Mouse (Mus musculus) liver, adult (tissue): ENCODE measurements at regions not wholly inside any gene's neighbourhood (a gene's known extent, or its start where the extent isn't known, plus 50 kb on each side); places are given as distances from the start of the nearest gene placed in this dataset.

Source experiments
- GATA4 ChIP-seq: IDR thresholded peaks from 2 replicates; pipeline ENCODE4 v1.6.1; 2014; ENCODE audit warnings: mild to moderate bottlenecking, low read length; ENCODE audit not compliant: insufficient replicate concordance

DNA sequence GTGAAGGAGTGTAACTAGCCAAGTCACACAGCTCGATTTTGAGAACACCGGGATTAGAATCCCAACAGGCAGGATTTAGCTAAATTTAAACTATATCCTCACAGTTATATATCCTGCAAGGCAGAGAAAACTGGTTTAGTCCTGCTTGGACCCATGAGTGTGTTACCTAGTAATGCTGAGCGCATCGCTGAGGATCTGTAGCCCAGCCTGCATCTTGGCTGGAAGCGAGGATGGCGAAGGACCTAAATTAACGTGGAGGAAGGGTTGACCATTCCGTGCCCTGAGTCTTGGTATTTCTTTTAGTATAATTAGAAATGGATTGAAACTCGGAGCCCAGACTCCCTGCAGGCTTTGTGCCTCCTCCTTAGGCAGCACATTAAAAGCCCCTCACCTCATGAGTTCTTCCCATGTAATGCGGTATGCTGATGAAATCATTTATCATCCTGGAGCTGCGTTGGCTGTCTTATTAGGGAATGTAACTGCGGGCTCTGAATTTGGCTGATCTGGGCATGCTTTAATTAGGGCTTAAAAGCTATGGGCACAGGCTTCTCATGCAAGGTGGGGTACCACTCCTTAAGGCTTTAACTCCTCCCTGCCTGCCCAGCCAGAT lies 110.1 kb downstream of the Ackr3 start:
- no peak for TF ChIP-seq GATA4

DNA sequence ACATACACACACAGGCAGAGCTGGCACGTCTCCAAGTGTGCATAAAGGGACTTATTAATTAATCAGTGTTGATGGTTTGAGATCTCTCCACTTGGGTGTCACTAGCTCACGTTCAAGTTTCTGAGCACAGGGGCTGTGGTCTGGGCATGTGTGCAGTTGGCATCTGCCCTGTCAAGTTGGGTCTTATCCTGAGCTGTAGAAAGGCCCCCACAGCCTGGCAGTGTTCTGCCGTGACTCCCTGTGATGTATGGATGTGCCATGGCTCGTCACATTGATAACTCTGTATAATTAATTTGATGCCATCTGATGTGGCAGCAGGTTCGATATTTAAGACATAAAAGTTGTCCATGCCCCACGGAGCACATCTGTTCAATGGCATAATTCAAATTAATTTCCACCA lies 114.1 kb downstream of the Ackr3 start:
- no peak for TF ChIP-seq GATA4

DNA sequence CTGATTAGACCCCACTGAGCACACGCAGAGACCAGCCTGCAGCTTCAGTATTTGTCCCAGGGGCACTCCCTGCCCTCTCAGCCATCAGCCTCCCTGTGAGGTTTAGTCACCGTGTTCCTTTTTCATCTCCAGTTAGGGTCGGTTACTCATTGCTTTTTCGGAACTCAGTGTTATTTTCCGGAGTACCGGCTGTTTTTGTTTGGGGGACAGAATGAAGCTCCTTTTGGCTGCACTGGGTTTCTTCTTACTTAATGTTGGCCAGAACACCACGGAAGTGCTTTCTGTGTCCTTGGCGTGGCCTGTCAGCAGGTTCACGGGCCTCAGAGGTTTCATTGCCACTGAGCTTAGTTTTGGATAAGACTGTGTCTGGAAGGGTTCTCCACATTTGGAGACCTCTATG lies 114.7 kb downstream of the Ackr3 start:
- no peak for TF ChIP-seq GATA4

DNA sequence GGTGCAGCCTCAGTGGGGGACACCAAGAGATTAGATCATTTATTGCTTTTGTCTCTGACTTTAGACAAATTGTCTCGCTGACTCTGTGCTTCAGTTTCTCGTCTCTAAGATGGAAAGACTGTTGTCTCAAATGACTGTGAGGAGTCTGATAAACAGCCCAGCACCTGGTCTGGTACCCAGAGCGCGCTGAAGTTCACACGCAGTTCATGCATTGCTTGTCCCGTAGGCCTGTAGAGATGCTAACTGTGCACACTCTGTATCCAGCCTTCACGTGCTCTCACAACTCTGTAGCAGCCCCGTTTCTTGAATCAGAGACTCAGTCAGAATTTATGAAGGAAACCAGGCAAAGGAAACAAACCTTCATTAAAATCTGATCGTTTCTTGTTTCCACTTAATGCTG lies 116.7 kb downstream of the Ackr3 start:
- no peak for TF ChIP-seq GATA4

DNA sequence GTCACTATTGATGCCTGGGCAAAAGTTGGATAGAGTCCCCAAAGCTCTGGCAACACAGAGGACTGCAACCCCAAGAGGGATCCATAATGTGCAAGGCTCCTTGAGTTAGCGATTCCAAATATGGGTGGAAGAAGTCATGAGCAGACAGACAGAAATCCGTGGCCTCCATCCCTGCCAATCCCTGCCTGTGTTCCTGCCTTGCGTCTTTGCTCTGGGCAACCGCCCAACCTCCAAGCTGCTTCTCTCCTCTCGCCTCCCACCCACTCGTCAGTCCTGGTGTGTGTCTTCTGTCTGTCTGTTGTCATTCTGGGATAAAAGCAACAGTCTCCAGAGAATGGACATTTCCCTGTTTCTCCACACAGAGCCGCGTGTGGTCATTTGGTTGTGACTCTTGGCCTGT lies 117.7 kb downstream of the Ackr3 start:
- TF ChIP-seq GATA4 = no peak

DNA sequence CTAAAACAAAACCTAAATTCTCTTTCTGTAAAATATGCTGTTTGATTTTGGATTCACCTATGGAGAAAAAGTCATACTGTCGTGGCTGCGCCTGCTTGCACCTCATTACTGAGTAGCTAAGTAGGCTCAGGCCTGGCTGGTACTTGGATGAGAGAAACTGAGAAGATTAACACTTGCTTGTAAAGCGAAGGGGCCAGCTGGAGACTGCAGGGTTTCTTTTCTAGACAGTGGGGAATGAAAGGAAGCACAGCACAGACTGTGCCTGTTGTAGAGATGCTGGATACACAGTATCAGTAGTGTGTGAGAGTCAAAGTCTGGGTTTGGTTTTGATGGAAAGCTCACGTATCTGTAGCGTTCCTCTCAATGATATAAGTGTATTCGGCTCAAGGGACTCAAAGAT lies 123.5 kb downstream of the Ackr3 start:
- TF ChIP-seq GATA4 = no peak

DNA sequence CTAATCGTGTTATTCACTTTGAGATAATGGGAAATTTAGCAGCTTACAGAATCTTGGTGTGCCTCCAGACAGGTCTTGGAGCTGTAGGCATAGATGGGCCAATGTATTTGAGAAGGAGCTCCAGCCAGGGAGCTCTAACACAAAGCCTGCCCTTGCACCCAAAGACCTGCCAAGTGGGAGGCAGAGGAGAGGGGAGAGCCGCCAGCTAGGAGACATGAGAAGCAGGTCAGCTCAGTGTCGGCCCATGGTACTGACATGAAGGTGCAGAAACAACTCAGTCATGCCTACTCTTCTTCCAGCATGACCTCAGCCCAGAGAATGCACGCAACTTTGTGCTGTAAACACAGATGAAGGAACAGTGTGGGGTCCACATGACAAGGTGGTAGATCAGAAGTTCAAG lies 128.8 kb downstream of the Ackr3 start:
- no peak for TF ChIP-seq GATA4

DNA sequence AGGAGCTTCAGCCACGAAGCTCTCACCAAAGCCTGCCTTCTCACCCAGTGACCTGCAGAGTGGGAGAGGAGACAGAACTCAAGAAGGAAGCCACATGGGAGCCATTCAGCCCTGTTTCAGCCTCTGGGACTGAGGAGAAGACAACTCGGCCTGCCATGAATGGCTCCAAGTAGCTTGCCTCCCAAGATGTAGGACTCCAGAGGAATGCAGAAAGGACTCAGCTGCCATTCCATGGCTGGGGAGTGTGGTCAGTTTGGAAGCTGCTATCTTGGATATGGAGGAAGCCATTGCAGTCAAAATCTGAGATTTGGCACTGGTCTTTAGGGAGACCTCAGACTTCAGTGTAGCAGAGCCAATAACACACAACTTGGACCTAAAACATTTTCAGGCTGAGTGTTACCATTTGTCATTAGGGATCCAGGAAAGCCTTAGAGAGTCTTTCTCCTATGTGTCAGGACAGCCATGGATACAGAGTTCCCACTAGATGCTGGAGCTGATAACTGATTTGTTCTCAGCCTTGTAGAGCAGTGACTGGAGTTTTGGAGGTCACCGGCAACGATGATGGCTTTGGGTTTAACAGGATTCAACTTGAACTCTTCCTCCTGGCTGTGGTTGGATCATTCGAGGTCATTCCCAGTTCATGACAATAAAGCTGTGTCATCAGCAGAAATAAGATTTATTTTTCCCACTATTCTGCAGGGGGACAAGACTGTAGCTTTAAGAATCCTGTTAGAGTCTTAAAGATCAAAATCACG lies 130.1 kb downstream of the Ackr3 start:
- TF ChIP-seq GATA4 = no peak

DNA sequence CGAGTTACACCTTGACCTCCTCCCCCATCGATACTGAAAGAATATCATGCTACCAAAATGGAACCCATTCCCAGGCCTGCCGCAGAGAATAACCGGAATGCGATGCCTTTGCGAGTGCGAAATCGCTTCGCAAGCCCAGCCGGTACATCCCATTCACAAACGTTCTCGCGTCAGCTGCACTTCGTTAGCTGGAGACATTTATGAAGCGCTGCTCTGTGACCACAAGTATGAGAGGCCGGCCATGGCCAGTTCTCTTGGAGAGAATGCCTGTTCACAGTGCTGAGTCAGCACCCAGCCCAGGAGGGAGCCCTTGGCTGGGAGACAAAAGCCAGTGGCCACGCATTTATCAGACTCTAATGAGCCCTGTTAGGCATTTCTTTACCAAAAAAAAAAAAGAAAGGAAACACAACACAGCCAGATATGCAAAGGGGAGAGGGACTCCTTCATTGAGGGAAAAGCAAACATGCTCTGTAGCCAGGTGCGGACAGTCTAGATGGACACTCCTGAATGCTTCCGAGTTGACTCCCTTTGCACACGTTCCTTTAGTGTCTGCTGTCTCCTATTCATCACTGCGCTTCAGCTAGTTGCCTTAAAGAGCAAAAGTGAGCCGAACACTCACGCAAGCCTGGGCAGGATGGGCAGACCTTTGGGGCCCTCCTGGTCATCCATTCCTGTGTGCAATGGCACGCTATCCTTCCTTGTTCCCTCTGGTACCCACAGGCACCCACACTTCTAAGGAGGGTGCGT lies 131.4 kb downstream of the Ackr3 start:
- TF ChIP-seq GATA4 = no peak

DNA sequence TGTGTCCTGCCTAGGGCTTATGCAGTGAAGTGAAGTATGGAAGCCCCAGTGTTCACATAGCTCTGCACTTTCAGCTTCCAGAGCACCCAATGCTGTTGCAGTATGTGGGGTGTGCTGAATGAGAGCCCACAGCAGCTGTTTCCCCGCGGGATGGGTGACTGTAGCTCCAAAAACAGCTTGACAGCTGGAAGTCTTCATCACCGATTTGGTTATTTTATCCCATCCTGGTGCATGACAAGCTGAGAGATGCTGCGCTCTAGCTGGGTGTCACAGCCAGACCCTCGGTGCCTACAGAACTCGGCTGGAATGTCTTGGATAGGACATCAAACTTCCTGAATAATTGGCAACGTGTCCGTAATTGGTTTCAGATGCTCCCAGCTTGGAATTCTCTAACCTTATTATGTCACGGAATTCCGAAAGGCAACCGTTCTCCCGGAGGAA lies 134.1 kb downstream of the Ackr3 start:
- TF ChIP-seq GATA4 = no peak

DNA sequence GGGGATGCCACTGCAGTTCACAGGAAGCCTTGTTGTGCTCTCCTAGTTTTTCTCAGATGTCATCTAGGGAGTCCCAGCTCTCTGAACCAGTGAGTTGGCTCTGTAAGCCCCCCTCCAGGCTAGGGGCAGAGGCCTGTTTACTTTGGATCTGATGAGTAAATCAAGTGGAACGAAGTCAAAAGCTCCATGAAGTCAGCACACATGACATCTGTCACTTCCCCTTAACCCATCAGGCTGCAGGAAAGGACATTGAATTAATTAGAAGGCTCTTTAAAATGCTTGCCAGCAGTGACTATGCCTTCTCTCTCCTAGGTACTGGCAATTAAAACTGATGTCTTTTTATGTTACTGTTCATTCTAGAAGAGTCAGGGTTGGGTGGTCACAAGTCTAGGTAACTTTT lies 138.6 kb downstream of the Ackr3 start:
- no peak for TF ChIP-seq GATA4

DNA sequence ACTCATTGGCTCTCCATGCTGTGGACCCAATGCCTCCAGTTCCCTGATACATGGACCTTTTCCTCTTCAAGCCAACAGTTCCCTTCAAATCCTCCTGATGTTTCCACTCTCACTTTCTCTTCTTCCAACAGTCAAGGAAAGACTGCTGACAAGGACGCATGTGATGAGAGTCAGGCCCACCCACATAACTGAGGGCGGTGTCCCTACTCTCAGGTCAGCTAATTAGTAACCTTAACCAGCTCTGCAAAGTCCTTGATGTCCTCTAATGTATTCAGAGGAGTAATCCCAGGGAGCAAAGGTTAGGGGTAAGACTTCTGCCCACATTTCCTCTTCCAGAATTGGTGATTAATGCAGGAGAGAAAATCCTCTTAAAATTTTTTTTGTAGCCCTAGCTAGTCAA lies 139.7 kb downstream of the Ackr3 start:
- no peak for TF ChIP-seq GATA4

DNA sequence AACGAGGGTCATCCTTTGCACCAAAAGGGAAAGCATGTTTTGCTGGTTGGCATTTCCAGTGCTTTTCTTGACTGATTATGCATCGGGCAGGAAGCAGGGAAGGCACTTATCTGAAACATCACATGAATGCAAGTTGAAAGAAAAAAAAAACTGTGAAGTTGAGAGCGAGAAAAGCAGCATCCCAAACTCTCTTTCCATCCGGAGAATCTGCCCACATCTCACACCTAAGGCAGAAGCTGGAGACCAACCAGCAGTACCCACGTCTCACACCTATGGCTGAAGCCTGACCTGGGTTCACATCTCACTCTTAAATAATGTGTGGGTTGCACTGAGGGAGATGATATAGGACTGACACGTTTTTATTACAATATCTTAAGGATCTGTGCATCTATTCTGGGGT lies 143.3 kb downstream of the Ackr3 start:
- TF ChIP-seq GATA4 = no peak

DNA sequence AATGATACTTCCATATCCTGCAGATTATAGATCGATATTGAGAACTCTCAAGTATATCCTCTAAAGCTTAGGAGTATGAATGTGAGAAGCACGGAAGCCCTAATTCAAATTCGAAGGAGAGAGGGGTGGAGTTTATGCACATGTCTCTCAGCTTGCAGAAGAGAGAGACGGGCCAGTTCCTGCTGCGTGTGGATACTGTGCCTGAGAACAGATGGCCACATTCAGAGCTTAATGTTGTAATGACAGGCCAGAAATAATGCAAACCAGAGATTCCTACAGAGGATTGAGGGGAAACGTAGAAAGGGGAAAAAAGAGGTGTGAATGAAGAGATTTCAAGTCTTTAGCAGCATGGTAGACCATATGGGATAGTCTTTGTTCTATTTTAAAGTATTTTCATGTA lies 145.8 kb downstream of the Ackr3 start:
- no peak for TF ChIP-seq GATA4

DNA sequence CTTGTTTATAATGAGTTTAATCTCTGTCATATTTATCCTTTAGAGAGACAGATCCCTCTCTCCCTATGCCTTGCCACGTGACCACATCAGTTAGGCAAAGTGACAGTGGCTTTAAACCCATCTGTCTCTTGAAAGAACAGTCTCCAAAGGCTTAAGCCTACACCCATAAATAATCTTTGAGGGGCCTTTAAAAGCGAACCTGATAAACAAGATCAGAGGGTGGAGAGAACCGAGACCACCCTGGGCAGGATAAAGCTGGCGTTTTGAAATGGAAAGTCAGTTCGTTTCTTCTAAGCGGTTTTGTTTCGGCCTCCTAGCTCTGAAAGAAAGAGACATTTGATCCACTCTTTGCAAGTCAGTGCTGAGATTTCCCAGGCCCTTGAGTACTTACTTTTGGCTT lies 149.5 kb downstream of the Ackr3 start:
- no peak for TF ChIP-seq GATA4

DNA sequence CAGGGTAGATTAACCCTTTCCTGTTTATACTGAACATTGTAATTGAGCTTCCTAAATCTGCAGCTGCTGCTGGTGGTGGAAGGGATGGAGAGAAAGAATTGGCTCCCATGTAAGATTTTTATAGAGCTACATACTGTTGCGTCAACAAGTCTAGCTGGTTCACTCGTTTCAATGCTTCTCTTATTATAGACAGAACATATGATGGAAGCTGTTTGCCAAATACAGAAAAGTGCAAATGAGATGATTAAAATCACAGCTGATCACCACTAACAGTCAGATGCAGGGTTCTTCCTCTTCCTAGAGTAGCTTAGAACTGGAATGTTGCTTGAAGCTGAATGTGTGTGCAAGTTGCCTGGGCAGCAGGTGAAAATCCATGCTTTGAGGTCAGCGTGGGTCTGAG lies 152.8 kb downstream of the Ackr3 start:
- no peak for TF ChIP-seq GATA4
